Mouse (Mus musculus): Measurements from ENCODE around the gene Trim10.

GRCm38 (mm10) chr17:36893387-36893786 is 24.0 kb downstream of the Trim10 start:
- TF ChIP-seq POLR2A (IDR thresholded peaks at IDR 0.05; ENCODE audit: insufficient read length, low read depth) (no peak), MAX (IDR thresholded peaks at IDR 0.05; ENCODE audit: low read depth) (no peak), SRF (IDR thresholded peaks at IDR 0.05; ENCODE audit: control insufficient read depth, insufficient read length, low read depth) (no peak), E2F4 (IDR thresholded peaks at IDR 0.05; ENCODE audit: insufficient read depth) (no peak), REST (IDR thresholded peaks at IDR 0.05; ENCODE audit: insufficient read depth, insufficient read length) (no peak), MYOG (IDR thresholded peaks at IDR 0.05; ENCODE audit: control insufficient read depth in 1 of 3, insufficient read depth in 1 of 3, insufficient read length in 2 of 3, low read depth in 2 of 3) (no peak), CEBPB (IDR thresholded peaks at IDR 0.05; ENCODE audit: insufficient read depth, poor library complexity, severe bottlenecking) (no peak)

All from myocyte (in vitro differentiated cells).